31 mouse cellular contexts compared by ENCODE assay signal in genomic region chr13:16838409-16838808, GRCm38 (mm10).
"Had no signal": no experiment of that assay in that cellular context is flagged by ENCODE, and none has a peak within 500 bp of the region (broad histone marks: within the 10 kb centered on the region; RNA-seq: fewer than 3 reads in every experiment).

No protein-coding gene starts in this region.

- H3K4me2 ChIP-seq: limb, embryonic 12.5 days; limb, embryonic 13.5 days; limb, embryonic 15.5 days; liver, embryonic 11.5 days; liver, embryonic 12.5 days; liver, embryonic 13.5 days; liver, embryonic 15.5 days; lung, embryonic 14.5 days; lung, embryonic 15.5 days; midbrain, embryonic 11.5 days; midbrain, embryonic 12.5 days; midbrain, embryonic 13.5 days; midbrain, embryonic 15.5 days; neural tube, embryonic 12.5 days had no signal

- H3K27ac ChIP-seq: limb, embryonic 10.5 days; limb, embryonic 12.5 days; limb, embryonic 13.5 days; limb, embryonic 15.5 days; liver, embryonic 12.5 days; liver, embryonic 13.5 days; liver, embryonic 14.5 days; liver, embryonic 15.5 days; lung, embryonic 15.5 days; macrophage; midbrain, embryonic 10.5 days; midbrain, embryonic 12.5 days; midbrain, embryonic 13.5 days; midbrain, embryonic 15.5 days; neural tube, embryonic 12.5 days had no signal

- H3K4me1 ChIP-seq: limb, embryonic 10.5 days; limb, embryonic 12.5 days; limb, embryonic 13.5 days; limb, embryonic 15.5 days; liver, embryonic 12.5 days; liver, embryonic 13.5 days; liver, embryonic 15.5 days; lung, embryonic 15.5 days; megakaryocyte, embryonic 14.5 days; midbrain, embryonic 10.5 days; midbrain, embryonic 12.5 days; midbrain, embryonic 13.5 days; midbrain, embryonic 15.5 days; neural tube, embryonic 12.5 days had no signal

- H3K9me3 ChIP-seq: limb, embryonic 10.5 days; limb, embryonic 12.5 days; limb, embryonic 13.5 days; limb, embryonic 15.5 days; liver, embryonic 12.5 days; liver, embryonic 13.5 days; liver, embryonic 15.5 days; lung, embryonic 15.5 days; megakaryocyte, embryonic 14.5 days; midbrain, embryonic 10.5 days; midbrain, embryonic 12.5 days; midbrain, embryonic 13.5 days; midbrain, embryonic 15.5 days; neural tube, embryonic 12.5 days had no signal

- H3K9ac ChIP-seq: limb, embryonic 12.5 days; limb, embryonic 13.5 days; limb, embryonic 15.5 days; liver, embryonic 12.5 days; liver, embryonic 13.5 days; liver, embryonic 14.5 days; liver, embryonic 15.5 days; liver, postnatal 0 days; lung, embryonic 14.5 days; lung, embryonic 15.5 days; midbrain, embryonic 12.5 days; midbrain, embryonic 13.5 days; midbrain, embryonic 15.5 days; neural tube, embryonic 12.5 days had no signal

- DNase-seq: left cerebral cortex, postnatal 4 days; liver; liver, embryonic 13.5 days; liver, postnatal 0 days; lung, adult 18-20 months; lung, adult 2 months; lung, embryonic 14.5 days; lung, postnatal 10 days; lung, postnatal 14 days; lung, postnatal 36 days; lung, postnatal 4 days had no signal

- ATAC-seq: liver, embryonic 12.5 days; liver, postnatal 0 days; lung, postnatal 0 days; midbrain, embryonic 13.5 days; midbrain, embryonic 15.5 days; midbrain, embryonic 16.5 days had no signal

- H3K27me3 ChIP-seq: limb, embryonic 12.5 days; limb, embryonic 13.5 days; limb, embryonic 15.5 days; liver, embryonic 12.5 days; liver, embryonic 13.5 days; liver, embryonic 15.5 days; lung, embryonic 15.5 days; megakaryocyte, embryonic 14.5 days; midbrain, embryonic 12.5 days; midbrain, embryonic 13.5 days; midbrain, embryonic 15.5 days; neural tube, embryonic 12.5 days had no signal

- H3K36me3 ChIP-seq: limb, embryonic 10.5 days; limb, embryonic 12.5 days; limb, embryonic 13.5 days; limb, embryonic 15.5 days; liver, embryonic 12.5 days; liver, embryonic 13.5 days; liver, embryonic 15.5 days; lung, embryonic 15.5 days; midbrain, embryonic 10.5 days; midbrain, embryonic 12.5 days; midbrain, embryonic 13.5 days; midbrain, embryonic 15.5 days; neural tube, embryonic 12.5 days had no signal

- H3K4me3 ChIP-seq: limb, embryonic 10.5 days; limb, embryonic 12.5 days; limb, embryonic 13.5 days; limb, embryonic 15.5 days; liver, embryonic 12.5 days; liver, embryonic 13.5 days; liver, embryonic 15.5 days; lung, embryonic 15.5 days; megakaryocyte, embryonic 14.5 days; midbrain, embryonic 10.5 days; midbrain, embryonic 12.5 days; midbrain, embryonic 13.5 days; midbrain, embryonic 15.5 days; myocyte; neural tube, embryonic 12.5 days had no signal
